Mouse (Mus musculus) midbrain, postnatal 0 days (tissue): ENCODE results near the gene Gm20388. TPM values are rescaled to one million over a fixed set of nuclear protein-coding genes. Genes with fewer than 3 reads are reported as not detected.

ENCODE experiments used
- ATAC-seq: fragments of 200-750 bp; cut with Nextera tagmentation; 2 replicates; pipeline ENCODE4 v1.8.0; 2017; ENCODE audit warnings: moderate number of reproducible peaks, mild to moderate bottlenecking, moderate TSS enrichment, moderate library complexity; ENCODE audit not compliant: low FRiP score
- DNase-seq: peaks from one replicate; pipeline ENCODE4 v3.0.0-alpha.2; 2015; ENCODE audit warnings: low spot score
- H3K27ac ChIP-seq: fragments of 300-500 bp; sonication (generic); 2 replicates; pipeline ENCODE4 v1.5.1; 2014; ENCODE audit warnings: low read depth, mild to moderate bottlenecking, low read length, mixed read lengths
- H3K27me3 ChIP-seq: fragments of 300-500 bp; sonication (generic); 2 replicates; pipeline ENCODE4 v1.6.1; 2014; ENCODE audit warnings: low read length, control low read depth, mixed read lengths; ENCODE audit not compliant: insufficient read depth
- H3K36me3 ChIP-seq: fragments of 300-500 bp; sonication (generic); 2 replicates; pipeline ENCODE4 v1.6.1; 2014; ENCODE audit warnings: low read length, control low read depth, mixed read lengths; ENCODE audit not compliant: insufficient read depth
- H3K4me1 ChIP-seq: fragments of 300-500 bp; sonication (generic); 2 replicates; pipeline ENCODE4 v1.6.1; 2014; ENCODE audit warnings: mild to moderate bottlenecking, control low read depth, antibody characterized with exemption, low read length, mixed read lengths; ENCODE audit not compliant: insufficient read depth
- H3K4me2 ChIP-seq: fragments of 300-500 bp; sonication (generic); 2 replicates; pipeline ENCODE4 v1.6.1; 2014; ENCODE audit warnings: low read depth, mild to moderate bottlenecking, low read length, mixed read lengths; ENCODE audit not compliant: poor library complexity, severe bottlenecking
- H3K4me3 ChIP-seq: fragments of 300-500 bp; sonication (generic); 2 replicates; pipeline ENCODE4 v1.5.1; 2014; ENCODE audit warnings: low read depth, mild to moderate bottlenecking, low read length, moderate library complexity
- H3K9ac ChIP-seq: fragments of 300-500 bp; sonication (generic); replicated peaks from 2 replicates; pipeline ENCODE4 v1.6.1; 2014; ENCODE audit warnings: mild to moderate bottlenecking, low read length, moderate library complexity, mixed read lengths; ENCODE audit not compliant: poor library complexity, severe bottlenecking
- H3K9me3 ChIP-seq: fragments of 300-500 bp; sonication (generic); 2 replicates; pipeline ENCODE4 v1.6.1; 2016; ENCODE audit warnings: low read length, control low read depth
- CTCF ChIP-seq: IDR thresholded peaks from 2 replicates; pipeline ENCODE4 v1.5.1; 2016; ENCODE audit warnings: antibody characterized with exemption, mild to moderate bottlenecking
- WGBS: fragments of 180-500 bp; shearing (Covaris S2); extraction: QIAGEN DNeasy Blood & Tissue Kit; methylation state at CpG from one replicate; pipeline ENCODE4 v1.1.7; 2014; 5-methylcytosine and 5-hydroxymethylcytosine counted together
- polyA plus RNA-seq: library from polyadenylated mRNA; unstranded; fragments of >200 nt; fragmentation: Nextera tagmentation; extraction: Ambion mirVana; gene quantifications from 2 replicates; pipeline ENCODE4 v1.2.1, GENCODE M21; 2015
- total RNA-seq: library from RNA; depleted of rRNA; stranded (reverse); fragments of >200 nt; gene quantifications from 2 replicates; pipeline ENCODE4 v1.2.3, GENCODE M21; 2014

The Gm20388 gene
- total and polyA plus RNA-seq, 2 experiments from 2014 or later, result 74.2 TPM; not detected in 1

GRCm38 (mm10) chr8:120251411-120252035, 340.9 kb downstream of the Gm20388 start:
- no peak overlapping the region for H3K4me2 ChIP-seq
- no peaks in the 10 kb centered on the region for H3K9me3 ChIP-seq
- no peaks in the 10 kb centered on the region for H3K36me3 ChIP-seq
- 68% methylated on average over 9 of the region's 9 CpGs for WGBS
- H3K4me3 ChIP-seq, result no peak overlapping the region
- H3K9ac ChIP-seq, result no peak overlapping the region
- no peaks in the 10 kb centered on the region; the same call in 1 of the 2 replicates for H3K4me1 ChIP-seq
- TF ChIP-seq CTCF, result no peak
- DNase-seq (no peak), ATAC-seq (peak; percentile 21; the same call in 1 of the 2 replicates)
- peak overlapping the region; percentile 66 for H3K27ac ChIP-seq
- no peaks in the 10 kb centered on the region for H3K27me3 ChIP-seq

GRCm38 (mm10) chr8:120253626-120254025, 343.0 kb downstream of the Gm20388 start:
- no peaks in the 10 kb centered on the region for H3K36me3 ChIP-seq
- DNase-seq (no peak), ATAC-seq (no peak)
- no peaks in the 10 kb centered on the region; the same call in 1 of the 2 replicates for H3K4me1 ChIP-seq
- no peak overlapping the region for H3K9ac ChIP-seq
- H3K27me3 ChIP-seq, result no peaks in the 10 kb centered on the region
- 79% methylated on average over 8 of the region's 8 CpGs for WGBS
- no peak overlapping the region for H3K4me2 ChIP-seq
- H3K4me3 ChIP-seq, result no peak overlapping the region
- TF ChIP-seq CTCF, result no peak
- no peak overlapping the region for H3K27ac ChIP-seq
- H3K9me3 ChIP-seq, result no peaks in the 10 kb centered on the region

- no peak for TF ChIP-seq CTCF
- WGBS, result 94% methylated on average over 6 of the region's 6 CpGs
Observed at GRCm38 (mm10) chr8:120255406-120255987, 344.9 kb downstream of the Gm20388 start.

GRCm38 (mm10) chr8:120256958-120257357, 346.3 kb downstream of the Gm20388 start:
- Histone ChIP-seq H3K4me1 (no peaks in the 10 kb centered on the region; the same call in 1 of the 2 replicates), H3K4me3 (no peak overlapping the region), H3K36me3 (no peaks in the 10 kb centered on the region), H3K9me3 (no peaks in the 10 kb centered on the region), H3K4me2 (no peak overlapping the region), H3K27me3 (no peaks in the 10 kb centered on the region), H3K9ac (no peak overlapping the region), H3K27ac (no peak overlapping the region)
- DNase-seq, result peak; percentile 59
- WGBS, result 48% methylated on average over 6 of the region's 6 CpGs
- no peak; the same call in 1 of the 2 replicates for ATAC-seq
- TF ChIP-seq CTCF, result no peak

More at GRCm38 (mm10) chr8:120255406-120255987, 344.9 kb downstream of the Gm20388 start:
- no peak for DNase-seq
- Histone ChIP-seq H3K9ac (no peak overlapping the region), H3K9me3 (no peaks in the 10 kb centered on the region), H3K4me1 (no peaks in the 10 kb centered on the region; the same call in 1 of the 2 replicates), H3K4me3 (no peak overlapping the region), H3K27ac (no peak overlapping the region), H3K4me2 (no peak overlapping the region), H3K36me3 (no peaks in the 10 kb centered on the region), H3K27me3 (no peaks in the 10 kb centered on the region)
- no peak for ATAC-seq

GRCm38 (mm10) chr8:120259206-120259605, 348.6 kb downstream of the Gm20388 start:
- no peak for DNase-seq
- no peaks in the 10 kb centered on the region for H3K9me3 ChIP-seq
- no peak overlapping the region for H3K9ac ChIP-seq
- no peak for ATAC-seq
- H3K27ac ChIP-seq, result no peak overlapping the region
- whole genome bisulfite sequencing, result 89% methylated on average over 13 of the region's 13 CpGs
- no peak overlapping the region for H3K4me3 ChIP-seq
- no peaks in the 10 kb centered on the region; the same call in 1 of the 2 replicates for H3K27me3 ChIP-seq
- H3K4me1 ChIP-seq, result no peaks in the 10 kb centered on the region; the same call in 1 of the 2 replicates
- no peak overlapping the region for H3K4me2 ChIP-seq
- TF ChIP-seq CTCF, result no peak
- H3K36me3 ChIP-seq, result no peaks in the 10 kb centered on the region

- Histone ChIP-seq H3K36me3 (no peaks in the 10 kb centered on the region), H3K4me3 (no peak overlapping the region), H3K9ac (no peak overlapping the region), H3K27ac (no peak overlapping the region), H3K9me3 (no peaks in the 10 kb centered on the region), H3K4me2 (no peak overlapping the region), H3K4me1 (peaks cover 5% of the 10 kb centered on the region; the same call in 1 of the 2 replicates), H3K27me3 (no peaks in the 10 kb centered on the region; the same call in 1 of the 2 replicates)
- WGBS, result 86% methylated on average over 5 of the region's 5 CpGs
- ATAC-seq, result no peak
- DNase-seq, result no peak
- no peak for TF ChIP-seq CTCF
Observed at GRCm38 (mm10) chr8:120260677-120261076, 350.0 kb downstream of the Gm20388 start.
